ENCODE assay signal across 8 mouse cellular contexts in the genomic region with DNA sequence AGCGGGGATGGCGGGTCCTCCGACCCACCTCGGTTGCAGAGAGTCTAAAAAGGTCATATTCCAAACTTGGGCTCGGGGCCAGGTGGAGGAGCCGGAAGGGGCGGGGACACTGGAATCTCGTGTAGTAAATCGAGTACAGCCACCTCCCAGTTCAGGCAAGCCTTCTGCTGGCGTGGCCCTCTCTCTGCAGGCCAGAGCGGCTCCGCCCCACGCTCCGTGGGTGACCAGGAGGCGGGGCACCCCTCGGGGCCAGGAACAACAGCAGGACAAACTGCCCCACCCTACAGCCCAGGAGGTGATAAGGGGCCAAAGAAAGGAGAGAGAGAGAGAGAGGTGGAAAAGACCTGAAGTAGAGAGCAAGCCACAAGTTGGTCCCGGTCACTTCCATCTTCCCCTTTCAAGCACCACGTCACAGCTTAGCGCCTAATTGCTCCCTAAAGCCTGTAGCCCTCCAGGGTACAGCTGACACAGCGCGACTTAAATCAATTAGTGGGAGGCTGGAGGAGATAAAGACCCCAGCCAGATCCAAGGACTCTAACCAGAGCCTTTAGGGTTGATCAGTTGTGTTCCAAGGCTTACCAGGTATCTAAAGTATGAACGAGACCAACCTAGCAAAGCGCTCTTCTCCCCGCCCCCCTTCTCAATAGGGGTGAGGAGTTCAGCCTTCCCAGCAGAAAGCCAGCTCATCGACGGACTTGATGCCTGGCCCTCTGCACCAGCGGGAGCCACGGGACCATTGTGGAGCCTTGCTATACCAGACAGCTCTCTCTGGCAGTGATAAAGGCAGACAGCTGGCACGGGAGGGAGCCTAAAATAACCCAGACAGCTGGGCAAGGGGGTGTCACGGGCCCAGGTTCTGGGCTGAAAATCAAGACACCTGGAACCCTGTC. TPM values are rescaled to one million over a fixed set of nuclear protein-coding genes. Genes with fewer than 3 reads are reported as not detected.
A peak's percentile ranks its signal among the peaks of the same experiment; 100 is the strongest.
DNase-seq lines count a peak whose midpoint lies in the region; ATAC-seq and TF ChIP-seq lines count a peak whose summit lies in the region.

No protein-coding gene starts in this region.

- intact Hi-C loops in gastrocnemius, postnatal 36 days (cut with DNase I) = loop anchor here (5.0 kb wide), 1 partner anchor 118 kb away; the partner anchor contains the start of gene Orai1

- 3% methylated on average over 30 of the region's 30 CpGs for WGBS in intestine, embryonic 15.5 days
- WGBS in limb, embryonic 14.5 days = 2% methylated on average over 28 of the region's 30 CpGs
- 6% methylated on average over 30 of the region's 30 CpGs for WGBS in midbrain, embryonic 13.5 days
- 4% methylated on average over 30 of the region's 30 CpGs for WGBS in stomach, embryonic 15.5 days

- no peak for TF ChIP-seq POLR2A in cortical plate, adult 2 months (IDR thresholded peaks at IDR 0.05; ENCODE audit: extremely low read depth, insufficient read depth, low read length)
- TF ChIP-seq POLR2A in limb, embryonic 14.5 days (IDR thresholded peaks at IDR 0.05; ENCODE audit: borderline replicate concordance, extremely low read depth, insufficient read depth, insufficient read length) = no peak

- peak overlapping the region; percentile 69 for H3K4me3 ChIP-seq in cortical plate, adult 2 months (ENCODE audit: insufficient read depth, low read length)
- peak overlapping the region; percentile 62 for H3K4me3 ChIP-seq in intestine, embryonic 15.5 days (replicated peaks)
- peak overlapping the region; percentile 93 for H3K4me3 ChIP-seq in limb, embryonic 14.5 days (replicated peaks; ENCODE audit: low read length)
- H3K4me3 ChIP-seq in midbrain, embryonic 13.5 days (replicated peaks) = peak overlapping the region; percentile 96
- H3K4me3 ChIP-seq in stomach, embryonic 15.5 days (replicated peaks) = peak overlapping the region; percentile 60

- no peak for TF ChIP-seq CTCF in cortical plate, adult 2 months (IDR thresholded peaks at IDR 0.05; ENCODE audit: extremely low read depth, insufficient read depth, low read length)

- no peaks in the 10 kb centered on the region for H3K36me3 ChIP-seq in intestine, embryonic 15.5 days
- peaks cover 34% of the 10 kb centered on the region for H3K36me3 ChIP-seq in limb, embryonic 14.5 days (ENCODE audit: control insufficient read depth, insufficient read depth, low read length)
- H3K36me3 ChIP-seq in midbrain, embryonic 13.5 days = peaks cover 36% of the 10 kb centered on the region
- H3K36me3 ChIP-seq in stomach, embryonic 15.5 days = no peaks in the 10 kb centered on the region

- no peaks in the 10 kb centered on the region for H3K9me3 ChIP-seq in intestine, embryonic 15.5 days
- H3K9me3 ChIP-seq in limb, embryonic 14.5 days (ENCODE audit: control insufficient read depth, low read length) = no peaks in the 10 kb centered on the region
- H3K9me3 ChIP-seq in midbrain, embryonic 13.5 days = no peaks in the 10 kb centered on the region
- H3K9me3 ChIP-seq in stomach, embryonic 15.5 days = no peaks in the 10 kb centered on the region

- peak overlapping the region; percentile 93 for H3K4me2 ChIP-seq in intestine, embryonic 15.5 days (replicated peaks)
- H3K4me2 ChIP-seq in limb, embryonic 14.5 days (replicated peaks; ENCODE audit: low read depth, low read length, severe bottlenecking) = peak overlapping the region; percentile 100
- peak overlapping the region; percentile 97 for H3K4me2 ChIP-seq in midbrain, embryonic 13.5 days (replicated peaks)
- H3K4me2 ChIP-seq in stomach, embryonic 15.5 days = peak overlapping the region; percentile 87

- peak overlapping the region; percentile 84 for H3K27ac ChIP-seq in cortical plate, adult 2 months (ENCODE audit: insufficient read depth, low read length)
- peak overlapping the region; percentile 100 for H3K27ac ChIP-seq in intestine, embryonic 15.5 days
- H3K27ac ChIP-seq in limb, embryonic 14.5 days (replicated peaks; ENCODE audit: low read depth, low read length) = peak overlapping the region; percentile 100
- peak overlapping the region; percentile 100 for H3K27ac ChIP-seq in midbrain, embryonic 13.5 days
- H3K27ac ChIP-seq in stomach, embryonic 15.5 days = peak overlapping the region; percentile 100

- peak; percentile 73 for DNase-seq in layer of hippocampus, adult 11-12 months (ENCODE audit: low spot score)
- no peak for DNase-seq in layer of hippocampus, postnatal 25 days (ENCODE audit: extremely low spot score in 1 of 2, low spot score in 1 of 2)
- DNase-seq in gastrocnemius, postnatal 36 days = peak; percentile 90 to 92
- DNase-seq in limb, embryonic 14.5 days (ENCODE audit: low spot score) = peak; percentile 72

- H3K9ac ChIP-seq in intestine, embryonic 15.5 days = peak overlapping the region; percentile 98
- H3K9ac ChIP-seq in limb, embryonic 14.5 days (ENCODE audit: low read depth, low read length, severe bottlenecking) = peak overlapping the region; percentile 99
- H3K9ac ChIP-seq in midbrain, embryonic 13.5 days (replicated peaks) = peak overlapping the region; percentile 100
- peak overlapping the region; percentile 88; the same call in 1 of the 2 replicates for H3K9ac ChIP-seq in stomach, embryonic 15.5 days

- H3K4me1 ChIP-seq in cortical plate, adult 2 months (ENCODE audit: control insufficient read depth, insufficient read depth, low read length) = peaks cover 12% of the 10 kb centered on the region
- peaks cover 65% of the 10 kb centered on the region for H3K4me1 ChIP-seq in intestine, embryonic 15.5 days (replicated peaks)
- H3K4me1 ChIP-seq in limb, embryonic 14.5 days (ENCODE audit: control insufficient read depth, insufficient read depth, low read length) = peaks cover 68% of the 10 kb centered on the region
- H3K4me1 ChIP-seq in midbrain, embryonic 13.5 days (replicated peaks) = peaks cover 67% of the 10 kb centered on the region
- H3K4me1 ChIP-seq in stomach, embryonic 15.5 days = peaks cover 64% of the 10 kb centered on the region

- peak; percentile 61 for ATAC-seq in intestine, embryonic 15.5 days
- ATAC-seq in limb, embryonic 14.5 days (ENCODE audit: low FRiP score, low read depth) = peak; percentile 1; the same call in 1 of the 2 replicates
- ATAC-seq in midbrain, embryonic 13.5 days = no peak
- peak; percentile 45 for ATAC-seq in stomach, embryonic 15.5 days (ENCODE audit: insufficient read depth, low FRiP score, low read depth)

- no peaks in the 10 kb centered on the region for H3K27me3 ChIP-seq in intestine, embryonic 15.5 days (replicated peaks)
- no peaks in the 10 kb centered on the region for H3K27me3 ChIP-seq in limb, embryonic 14.5 days (ENCODE audit: control insufficient read depth, insufficient read depth, low read length)
- H3K27me3 ChIP-seq in midbrain, embryonic 13.5 days = no peaks in the 10 kb centered on the region
- no peaks in the 10 kb centered on the region for H3K27me3 ChIP-seq in stomach, embryonic 15.5 days (replicated peaks)

RNA-seq across cellular contexts. Expression of gene Rhof, which starts 3.2 kb away (rescaled TPM):
- 10 to 100 TPM; 47.2 to 48.7 TPM for total RNA-seq in layer of hippocampus, postnatal 25 days (2021)
- polyA plus RNA-seq in cortical plate, adult 2 months (2012; rRNA removed) = 47.4 and 48.1 TPM in 2 replicates
- total RNA-seq in gastrocnemius, postnatal 36 days (2021) = under 1 TPM; 0.15 to 0.38 TPM
- polyA plus RNA-seq in intestine, embryonic 15.5 days (2015; fragmentation: Nextera tagmentation; extraction: Ambion mirVana) = 1.7 and 2.3 TPM in 2 replicates
- polyA plus RNA-seq in limb, embryonic 14.5 days (2012; rRNA removed) = 5.8 and 6.6 TPM in 2 replicates
- 3.9 and 4.9 TPM in 2 replicates for polyA plus RNA-seq in limb, embryonic 14.5 days (2014; fragmentation: Nextera tagmentation; extraction: Ambion mirVana)
- polyA plus RNA-seq in midbrain, embryonic 13.5 days (2015; fragmentation: Nextera tagmentation; extraction: Ambion mirVana) = 2.6 and 3.3 TPM in 2 replicates
- polyA plus RNA-seq in stomach, embryonic 15.5 days (2015; fragmentation: Nextera tagmentation; extraction: Ambion mirVana) = 1.9 and 2.3 TPM in 2 replicates

RNA-seq across cellular contexts. Expression of gene Setd1b, which starts 6.3 kb away (rescaled TPM):
- total RNA-seq in layer of hippocampus, postnatal 25 days (2021) = 10 to 100 TPM; 26.1 to 36.5 TPM
- 8.4 and 9.2 TPM in 2 replicates for polyA plus RNA-seq in cortical plate, adult 2 months (2012; rRNA removed)
- 10 to 100 TPM in 1 of 2 experiments, 1 to 10 TPM in 1; 7.7 to 13.0 TPM for total RNA-seq in gastrocnemius, postnatal 36 days (2021)
- polyA plus RNA-seq in intestine, embryonic 15.5 days (2015; fragmentation: Nextera tagmentation; extraction: Ambion mirVana) = 7.6 and 8.4 TPM in 2 replicates
- polyA plus RNA-seq in limb, embryonic 14.5 days (2012; rRNA removed) = 15.0 and 17.5 TPM in 2 replicates
- 11.7 and 13.2 TPM in 2 replicates for polyA plus RNA-seq in limb, embryonic 14.5 days (2014; fragmentation: Nextera tagmentation; extraction: Ambion mirVana)
- polyA plus RNA-seq in midbrain, embryonic 13.5 days (2015; fragmentation: Nextera tagmentation; extraction: Ambion mirVana) = 13.3 and 14.1 TPM in 2 replicates
- 9.4 and 9.6 TPM in 2 replicates for polyA plus RNA-seq in stomach, embryonic 15.5 days (2015; fragmentation: Nextera tagmentation; extraction: Ambion mirVana)

RNA-seq across cellular contexts. Expression of gene Psmd9, which starts 33.5 kb away (rescaled TPM):
- 10 to 100 TPM; 26.1 to 28.4 TPM for total RNA-seq in layer of hippocampus, postnatal 25 days (2021)
- 27.1 and 27.9 TPM in 2 replicates for polyA plus RNA-seq in cortical plate, adult 2 months (2012; rRNA removed)
- total RNA-seq in gastrocnemius, postnatal 36 days (2021) = 10 to 100 TPM; 13.0 to 15.7 TPM
- polyA plus RNA-seq in intestine, embryonic 15.5 days (2015; fragmentation: Nextera tagmentation; extraction: Ambion mirVana) = 68.5 and 69.1 TPM in 2 replicates
- 44.0 and 47.0 TPM in 2 replicates for polyA plus RNA-seq in limb, embryonic 14.5 days (2012; rRNA removed)
- 61.1 and 65.1 TPM in 2 replicates for polyA plus RNA-seq in limb, embryonic 14.5 days (2014; fragmentation: Nextera tagmentation; extraction: Ambion mirVana)
- 72.2 and 74.0 TPM in 2 replicates for polyA plus RNA-seq in midbrain, embryonic 13.5 days (2015; fragmentation: Nextera tagmentation; extraction: Ambion mirVana)
- 67.6 and 76.0 TPM in 2 replicates for polyA plus RNA-seq in stomach, embryonic 15.5 days (2015; fragmentation: Nextera tagmentation; extraction: Ambion mirVana)

RNA-seq across cellular contexts. Expression of gene Hpd, which starts 46.8 kb away (rescaled TPM):
- not detected for total RNA-seq in layer of hippocampus, postnatal 25 days (2021)
- not detected in 2 replicates for polyA plus RNA-seq in cortical plate, adult 2 months (2012; rRNA removed)
- total RNA-seq in gastrocnemius, postnatal 36 days (2021) = under 1 TPM in 1 of 2 experiments, not detected in 1; 0.79 TPM
- polyA plus RNA-seq in intestine, embryonic 15.5 days (2015; fragmentation: Nextera tagmentation; extraction: Ambion mirVana) = 4.7 and 6.8 TPM in 2 replicates
- not detected in 2 replicates for polyA plus RNA-seq in limb, embryonic 14.5 days (2012; rRNA removed)
- not detected in 2 replicates for polyA plus RNA-seq in limb, embryonic 14.5 days (2014; fragmentation: Nextera tagmentation; extraction: Ambion mirVana)
- polyA plus RNA-seq in midbrain, embryonic 13.5 days (2015; fragmentation: Nextera tagmentation; extraction: Ambion mirVana) = not detected in 2 replicates
- 2.2 and 5.3 TPM in 2 replicates for polyA plus RNA-seq in stomach, embryonic 15.5 days (2015; fragmentation: Nextera tagmentation; extraction: Ambion mirVana)

Comparison
In these comparisons a context has a peak if more than half of its experiments do, and no peak if none do; other contexts are left out.
1. DNase-seq: peak in layer of hippocampus, adult 11-12 months (single experiment), gastrocnemius, postnatal 36 days (2 of 2) and limb, embryonic 14.5 days (single experiment); none in layer of hippocampus, postnatal 25 days (0 of 2).
2. Peak in every context shown above with its lines, with median percentiles within 50 percentile points of each other: H3K27ac ChIP-seq, H3K4me3 ChIP-seq, H3K4me2 ChIP-seq and H3K9ac ChIP-seq.